Mouse (Mus musculus) embryonic facial prominence, embryonic 10.5 days (tissue): ENCODE data around the gene St6galnac3. TPM values are rescaled to one million over a fixed set of nuclear protein-coding genes. Genes with fewer than 3 reads are reported as not detected.

Source experiments
- DNase-seq: peaks from one replicate; pipeline ENCODE4 v3.0.0-alpha.2; 2017; ENCODE audit warnings: low spot score
- H3K27ac ChIP-seq: fragments of 300-500 bp; sonication (generic); replicated peaks from 2 replicates; pipeline ENCODE4 v1.5.1; 2016; ENCODE audit warnings: mild to moderate bottlenecking
- H3K27me3 ChIP-seq: fragments of 300-500 bp; sonication (generic); replicated peaks from 2 replicates; pipeline ENCODE4 v1.6.1; 2016; ENCODE audit warnings: low read depth, mild to moderate bottlenecking; ENCODE audit not compliant: poor library complexity, severe bottlenecking
- H3K36me3 ChIP-seq: fragments of 300-500 bp; sonication (generic); replicated peaks from 2 replicates; pipeline ENCODE4 v1.6.1; 2016; ENCODE audit warnings: mild to moderate bottlenecking, moderate library complexity
- H3K4me1 ChIP-seq: fragments of 300-500 bp; sonication (generic); 2 replicates; pipeline ENCODE4 v1.6.1; 2016
- H3K4me3 ChIP-seq: fragments of 300-500 bp; sonication (generic); 2 replicates; pipeline ENCODE4 v1.5.1; 2016; ENCODE audit warnings: mild to moderate bottlenecking, moderate library complexity
- H3K9me3 ChIP-seq: fragments of 300-500 bp; sonication (generic); 2 replicates; pipeline ENCODE4 v1.6.1; 2016; ENCODE audit warnings: mild to moderate bottlenecking
- WGBS: fragments of 180-500 bp; shearing (Covaris S2); methylation state at CpG from one replicate; pipeline ENCODE4 v1.1.7; 2016; 5-methylcytosine and 5-hydroxymethylcytosine counted together
- polyA plus RNA-seq: library from polyadenylated mRNA; unstranded; fragments of >200 nt; fragmentation: Nextera tagmentation; extraction: Ambion mirVana; gene quantifications from 2 replicates; pipeline ENCODE4 v1.2.1, GENCODE M21; 2016

St6galnac3 gene
- polyA plus RNA-seq, 1 experiment from 2014 or later, result 54.1 TPM

DNA sequence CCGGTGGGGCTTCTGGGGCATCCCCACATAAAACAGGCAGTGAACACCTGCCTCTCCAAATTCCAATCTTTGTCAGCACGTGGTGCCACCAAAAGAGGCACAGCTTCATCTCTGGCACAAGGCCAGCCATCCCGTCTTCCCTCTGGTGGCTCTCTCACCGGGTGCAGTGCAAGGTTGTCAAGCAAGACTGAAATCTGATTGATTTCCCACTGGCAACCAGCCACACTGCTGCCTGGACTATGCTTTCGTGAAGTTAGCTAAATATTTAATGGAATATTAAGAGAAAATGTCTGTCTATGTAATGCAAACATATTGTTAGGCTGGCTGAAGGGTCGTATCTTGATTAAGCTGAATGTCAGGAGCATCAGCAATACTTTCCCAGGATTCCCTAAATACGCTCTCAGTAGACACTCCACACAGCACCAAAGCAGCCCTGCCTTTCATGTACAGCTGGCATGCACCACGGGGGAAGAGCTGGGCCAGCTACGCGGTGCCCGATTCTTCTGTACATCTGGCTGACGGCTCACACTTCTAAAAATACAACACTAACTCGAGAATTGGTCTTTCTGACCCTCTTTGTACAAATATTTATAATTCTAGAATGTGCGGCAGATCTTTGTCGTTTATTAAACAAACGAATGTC is 442.7 kb downstream of the St6galnac3 start:
- Histone ChIP-seq H3K27me3 (0 out of 2 replicates have a peak, but pooled peaks cover 5% of the 10 kb centered on the region), H3K9me3 (no peaks in the 10 kb centered on the region), H3K4me1 (peaks cover 19% of the 10 kb centered on the region), H3K27ac (no peak overlapping the region), H3K4me3 (no peak overlapping the region), H3K36me3 (no peaks in the 10 kb centered on the region)
- no peak for DNase-seq
- WGBS, result 86% methylated on average over 16 of the region's 16 CpGs

DNA sequence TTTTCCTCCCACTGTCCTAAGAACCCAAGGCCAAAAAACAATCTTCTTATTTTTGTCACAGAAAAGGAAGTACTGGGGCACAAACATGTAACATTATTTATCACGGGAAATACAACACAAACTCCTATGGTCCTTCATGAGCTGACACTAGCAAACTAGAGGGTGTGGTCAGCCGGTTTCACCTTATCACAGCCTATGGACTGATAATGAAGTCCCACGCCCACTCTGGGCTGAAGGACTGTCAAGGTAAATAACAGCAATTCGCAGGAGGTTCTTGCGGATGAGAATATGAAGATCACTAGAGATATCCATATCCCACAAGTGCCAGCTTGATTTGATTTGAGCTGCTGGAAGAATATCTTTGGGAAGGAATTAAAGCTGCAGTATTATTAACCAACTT is 446.7 kb downstream of the St6galnac3 start:
- no peak for DNase-seq
- WGBS, result 86% methylated on average over 5 of the region's 5 CpGs
- Histone ChIP-seq H3K4me3 (no peak overlapping the region), H3K27me3 (0 out of 2 replicates have a peak, but pooled peaks cover 5% of the 10 kb centered on the region), H3K36me3 (peaks cover 10% of the 10 kb centered on the region; the same call in 1 of the 2 replicates), H3K27ac (no peak overlapping the region), H3K9me3 (peaks cover 12% of the 10 kb centered on the region; the same call in 1 of the 2 replicates), H3K4me1 (peaks cover 32% of the 10 kb centered on the region)

DNA sequence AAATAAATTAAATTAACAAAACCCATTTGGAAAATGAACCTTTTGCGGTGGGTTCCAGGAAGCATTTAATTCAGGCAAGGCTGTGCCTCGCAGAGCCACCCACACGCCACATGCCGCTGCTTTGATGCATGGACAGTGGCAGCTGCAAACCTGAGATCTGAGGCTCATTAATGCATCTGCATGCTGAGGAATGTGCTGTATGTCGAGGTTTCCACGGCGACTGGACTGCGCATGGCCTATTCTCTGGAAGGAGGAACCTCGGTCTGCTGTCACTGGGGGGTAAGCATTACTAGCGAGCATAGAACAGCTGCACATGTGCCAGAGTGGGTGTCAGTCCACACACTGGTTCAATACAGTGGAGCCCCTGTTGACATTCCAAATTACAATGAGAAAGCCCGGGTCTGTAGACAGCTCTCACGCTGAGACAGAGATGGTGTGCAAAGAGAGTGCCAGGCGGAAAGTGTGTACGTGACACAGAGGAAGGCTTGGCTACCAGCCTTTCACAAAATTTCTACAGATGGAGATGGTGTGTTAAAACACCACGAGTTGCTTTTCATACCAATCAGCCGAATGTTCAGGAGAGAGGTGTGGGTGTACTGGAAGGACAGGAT is 447.5 kb downstream of the St6galnac3 start:
- peak overlapping the region; percentile 48 for H3K27ac ChIP-seq
- peaks cover 15% of the 10 kb centered on the region; the same call in 1 of the 2 replicates for H3K9me3 ChIP-seq
- H3K4me3 ChIP-seq, result 0 out of 2 replicates have a peak overlapping the region, but pooled peaks have one; percentile 13
- H3K4me1 ChIP-seq, result peaks cover 32% of the 10 kb centered on the region
- H3K27me3 ChIP-seq, result 0 out of 2 replicates have a peak, but pooled peaks cover 5% of the 10 kb centered on the region
- peaks cover 11% of the 10 kb centered on the region; the same call in 1 of the 2 replicates for H3K36me3 ChIP-seq
- WGBS, result 35% methylated on average over 16 of the region's 16 CpGs
- DNase-seq, result peak; percentile 75

DNA sequence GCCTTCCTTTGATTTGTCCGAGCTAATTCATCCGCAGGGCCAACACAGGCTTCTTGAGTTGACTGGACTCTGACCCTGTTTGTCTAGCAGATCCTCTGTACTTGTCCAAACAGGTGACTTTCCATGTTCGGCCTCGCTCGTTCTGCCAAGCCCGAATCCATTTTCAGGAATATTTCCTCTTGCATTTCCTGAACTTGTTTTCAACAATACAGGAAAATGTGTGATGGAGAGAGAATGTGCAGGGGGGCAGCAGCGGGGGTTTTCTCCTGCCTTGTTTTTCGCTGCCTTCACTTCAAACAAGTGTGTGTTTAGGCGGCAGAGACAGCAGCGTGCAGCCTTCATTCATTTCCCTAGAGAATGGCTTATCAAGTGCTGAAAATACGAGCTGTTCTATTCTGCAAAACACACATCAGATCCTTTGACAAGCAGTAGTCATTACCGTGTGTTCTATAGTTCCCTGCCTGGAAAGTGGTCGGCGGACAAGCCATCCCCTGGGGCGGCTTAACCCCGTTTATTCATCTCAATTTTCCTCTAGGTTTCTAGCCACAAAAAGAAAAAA is 448.1 kb downstream of the St6galnac3 start:
- H3K27me3 ChIP-seq, result 0 out of 2 replicates have a peak, but pooled peaks cover 5% of the 10 kb centered on the region
- peaks cover 15% of the 10 kb centered on the region; the same call in 1 of the 2 replicates for H3K9me3 ChIP-seq
- H3K36me3 ChIP-seq, result peaks cover 11% of the 10 kb centered on the region; the same call in 1 of the 2 replicates
- no peak for DNase-seq
- H3K4me1 ChIP-seq, result peaks cover 32% of the 10 kb centered on the region
- H3K27ac ChIP-seq, result no peak overlapping the region
- 0 out of 2 replicates have a peak overlapping the region, but pooled peaks have one; percentile 13 for H3K4me3 ChIP-seq
- 46% methylated on average over 16 of the region's 16 CpGs for WGBS

DNA sequence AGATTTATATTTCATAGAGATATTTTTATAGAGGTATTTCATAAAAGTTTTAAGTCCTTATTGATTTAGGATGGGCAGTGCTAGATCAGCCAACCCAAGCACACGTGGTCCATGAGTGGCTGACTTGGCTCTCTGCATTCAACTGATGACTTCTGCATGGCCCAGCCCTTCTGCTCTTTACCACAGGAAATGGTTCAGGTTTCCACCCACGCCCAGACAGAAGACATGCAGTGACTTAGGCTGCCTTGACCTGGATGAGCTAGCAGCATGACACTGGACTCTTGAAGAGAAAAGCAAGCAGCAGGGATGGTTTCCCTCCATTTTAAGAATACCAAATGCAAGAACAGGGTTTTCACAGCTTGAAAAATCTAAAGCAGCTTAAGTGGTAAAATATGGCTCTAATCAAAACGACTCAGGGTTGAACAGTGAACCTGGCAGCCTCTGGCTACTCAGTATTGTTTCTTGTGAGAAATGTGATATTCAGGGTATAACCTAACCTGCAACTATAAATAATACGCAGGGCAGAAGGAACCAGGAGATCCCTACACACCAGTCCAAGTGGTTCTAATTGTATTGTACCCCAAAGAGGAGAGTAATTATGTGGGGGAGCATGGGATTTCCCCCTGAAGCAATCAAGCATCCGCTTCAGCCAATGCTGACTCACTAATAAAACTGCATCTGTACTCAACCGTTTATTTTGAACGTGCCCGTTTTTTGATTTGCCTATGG is 448.7 kb downstream of the St6galnac3 start:
- H3K27me3 ChIP-seq, result 0 out of 2 replicates have a peak, but pooled peaks cover 5% of the 10 kb centered on the region
- no peak for DNase-seq
- no peak overlapping the region for H3K4me3 ChIP-seq
- peaks cover 15% of the 10 kb centered on the region; the same call in 1 of the 2 replicates for H3K9me3 ChIP-seq
- WGBS, result 62% methylated on average over 8 of the region's 8 CpGs
- peaks cover 11% of the 10 kb centered on the region; the same call in 1 of the 2 replicates for H3K36me3 ChIP-seq
- H3K4me1 ChIP-seq, result peaks cover 32% of the 10 kb centered on the region
- H3K27ac ChIP-seq, result no peak overlapping the region

DNA sequence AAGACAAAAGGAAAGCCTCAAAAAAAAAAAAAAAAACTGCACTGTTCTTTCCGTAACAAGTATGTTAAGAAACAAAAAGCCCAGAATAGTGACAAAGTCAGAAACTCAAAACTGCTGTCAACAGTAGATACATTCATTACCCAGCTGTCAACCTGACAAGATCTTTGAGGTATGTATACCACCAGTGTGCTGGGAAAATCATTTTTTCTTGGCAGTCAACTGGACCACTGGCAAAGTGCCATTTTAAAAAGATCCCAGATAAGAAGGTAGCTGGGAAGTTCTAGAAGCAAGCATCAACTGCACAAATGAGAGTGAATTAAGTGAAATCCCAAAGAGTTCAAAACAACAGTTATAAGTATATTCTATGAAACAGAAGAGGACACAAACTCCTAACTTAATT is 452.7 kb downstream of the St6galnac3 start:
- peaks cover 11% of the 10 kb centered on the region; the same call in 1 of the 2 replicates for H3K36me3 ChIP-seq
- 90% methylated on average over 1 of the region's 1 CpGs for WGBS
- H3K27ac ChIP-seq, result no peak overlapping the region
- no peak overlapping the region for H3K4me3 ChIP-seq
- no peaks in the 10 kb centered on the region for H3K27me3 ChIP-seq
- H3K4me1 ChIP-seq, result peaks cover 13% of the 10 kb centered on the region
- DNase-seq, result no peak
- H3K9me3 ChIP-seq, result peaks cover 15% of the 10 kb centered on the region; the same call in 1 of the 2 replicates

DNA sequence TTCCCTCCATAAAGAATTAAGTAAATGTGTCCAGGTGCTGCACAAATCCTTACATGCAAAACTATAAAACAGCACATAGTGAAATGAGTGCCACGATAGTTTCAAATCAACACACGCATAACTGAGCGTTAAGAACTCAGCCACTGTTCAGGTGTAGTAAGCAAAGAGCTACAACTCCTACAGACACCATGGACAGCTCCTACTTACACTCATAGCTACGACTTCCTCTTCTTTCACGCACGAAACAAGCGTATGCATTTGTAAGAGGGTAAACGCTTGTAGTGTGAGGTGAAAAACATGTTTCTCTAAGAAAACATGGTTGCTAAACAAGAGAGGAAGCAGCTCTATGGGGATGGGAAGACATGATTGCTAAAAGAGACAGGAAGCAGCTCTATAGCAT is 457.6 kb downstream of the St6galnac3 start:
- H3K36me3 ChIP-seq, result no peaks in the 10 kb centered on the region
- peaks cover 5% of the 10 kb centered on the region for H3K4me1 ChIP-seq
- DNase-seq, result no peak
- H3K4me3 ChIP-seq, result no peak overlapping the region
- no peaks in the 10 kb centered on the region for H3K27me3 ChIP-seq
- H3K27ac ChIP-seq, result no peak overlapping the region
- WGBS, result 71% methylated on average over 8 of the region's 8 CpGs
- no peaks in the 10 kb centered on the region for H3K9me3 ChIP-seq

DNA sequence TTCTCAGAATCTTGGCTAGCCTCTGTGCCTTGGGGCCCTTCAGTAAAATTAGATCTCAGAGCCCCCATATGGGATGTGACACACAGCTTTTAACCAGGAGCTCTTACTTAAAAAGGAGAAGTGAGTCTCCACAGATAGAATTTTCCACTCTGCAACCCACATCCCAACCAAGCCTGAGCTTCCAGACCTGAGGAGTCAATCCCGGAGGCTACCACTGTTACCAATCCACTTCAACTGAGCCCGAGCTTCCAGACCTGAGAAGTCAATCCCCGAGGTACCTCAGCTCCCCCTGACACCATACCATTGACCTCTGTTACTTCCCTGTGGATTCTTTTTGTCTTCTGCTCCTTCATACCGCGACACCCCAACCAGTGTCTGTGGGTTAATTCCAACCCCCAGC is 463.0 kb downstream of the St6galnac3 start:
- Histone ChIP-seq H3K4me1 (peaks cover 36% of the 10 kb centered on the region), H3K27ac (no peak overlapping the region), H3K36me3 (no peaks in the 10 kb centered on the region), H3K9me3 (no peaks in the 10 kb centered on the region), H3K27me3 (no peaks in the 10 kb centered on the region), H3K4me3 (no peak overlapping the region)
- WGBS, result 82% methylated on average over 5 of the region's 5 CpGs
- no peak for DNase-seq

DNA sequence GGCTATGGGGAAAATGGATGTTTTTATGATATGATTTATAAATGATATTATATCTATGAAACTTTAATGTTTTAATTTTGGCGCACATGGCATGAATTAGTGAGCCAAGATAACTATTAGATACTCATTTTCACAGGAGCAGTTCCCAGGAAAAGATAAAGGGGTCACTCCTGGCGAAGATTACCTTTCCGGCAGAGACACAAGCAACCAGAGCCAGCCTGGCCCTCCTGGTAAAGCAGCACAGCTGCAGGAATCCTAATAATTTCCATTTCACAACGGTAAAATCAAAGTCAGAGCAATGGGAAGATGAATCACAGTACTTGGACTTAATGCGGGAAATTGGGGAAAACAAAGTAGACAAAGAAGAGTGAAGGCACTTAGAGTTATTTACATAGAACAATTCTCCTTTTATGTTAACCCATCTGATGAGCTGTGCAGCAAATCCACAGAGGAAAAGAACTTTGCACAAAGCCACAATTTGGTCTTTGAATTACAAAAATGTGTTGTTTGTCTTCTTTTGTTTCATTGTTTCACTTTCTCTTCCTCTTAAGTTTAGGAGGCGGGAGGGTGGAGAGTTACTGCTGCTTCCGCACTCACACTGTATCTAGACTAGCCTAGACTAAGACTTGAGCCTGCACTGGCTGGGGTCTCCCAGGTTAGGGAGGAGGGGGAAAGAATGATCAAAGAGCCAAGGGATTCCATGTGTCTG is 464.6 kb downstream of the St6galnac3 start:
- no peak overlapping the region for H3K27ac ChIP-seq
- H3K4me1 ChIP-seq, result peaks cover 36% of the 10 kb centered on the region
- H3K4me3 ChIP-seq, result no peak overlapping the region
- no peaks in the 10 kb centered on the region for H3K36me3 ChIP-seq
- no peak for DNase-seq
- no peaks in the 10 kb centered on the region for H3K9me3 ChIP-seq
- H3K27me3 ChIP-seq, result no peaks in the 10 kb centered on the region
- WGBS, result 62% methylated on average over 7 of the region's 7 CpGs

DNA sequence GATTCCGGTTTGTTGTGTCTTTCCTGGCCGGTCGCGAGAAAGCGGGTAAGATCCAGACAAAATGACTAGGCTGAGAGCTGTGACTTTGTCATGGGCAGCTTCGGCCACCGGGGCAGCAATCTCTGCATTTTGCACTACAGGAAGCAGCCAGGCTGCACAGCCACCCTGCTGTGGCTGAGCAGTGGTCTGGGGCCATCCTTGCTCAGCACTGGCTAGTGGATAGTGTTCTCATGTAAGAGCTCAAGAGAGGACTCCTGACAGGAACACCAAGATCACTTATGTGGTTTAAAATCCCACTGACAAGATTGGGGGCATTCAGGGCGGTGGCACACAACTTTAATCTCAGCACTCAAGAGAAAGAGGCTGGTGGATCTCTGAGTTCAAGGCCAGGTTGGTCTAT is 469.1 kb downstream of the St6galnac3 start:
- H3K9me3 ChIP-seq, result no peaks in the 10 kb centered on the region
- no peak for DNase-seq
- H3K27me3 ChIP-seq, result no peaks in the 10 kb centered on the region
- 86% methylated on average over 8 of the region's 8 CpGs for WGBS
- H3K36me3 ChIP-seq, result no peaks in the 10 kb centered on the region
- no peak overlapping the region for H3K4me3 ChIP-seq
- no peak overlapping the region for H3K27ac ChIP-seq
- H3K4me1 ChIP-seq, result peaks cover 18% of the 10 kb centered on the region

DNA sequence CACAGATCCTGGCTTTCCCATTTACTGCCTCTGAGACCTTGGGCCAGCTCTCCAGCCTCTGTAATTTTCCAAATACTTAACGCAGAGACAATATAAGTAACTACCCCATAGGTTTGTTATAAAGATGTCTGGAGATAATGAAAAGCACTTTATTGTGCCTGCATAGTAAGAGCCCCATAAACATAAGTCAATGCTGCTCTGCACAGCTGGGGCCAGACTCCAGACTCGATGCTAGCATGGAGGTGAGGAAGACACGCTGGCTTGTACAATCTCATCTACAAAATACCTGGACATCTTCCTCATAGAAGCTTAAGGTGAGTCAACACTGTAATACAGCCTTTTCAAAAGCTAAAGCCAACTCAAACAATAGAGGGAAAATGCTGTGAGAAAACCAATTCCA is 473.3 kb downstream of the St6galnac3 start:
- H3K9me3 ChIP-seq, result no peaks in the 10 kb centered on the region
- H3K27ac ChIP-seq, result no peak overlapping the region
- no peaks in the 10 kb centered on the region for H3K27me3 ChIP-seq
- WGBS, result 94% methylated on average over 3 of the region's 3 CpGs
- H3K4me1 ChIP-seq, result peaks cover 19% of the 10 kb centered on the region; the same call in 1 of the 2 replicates
- H3K4me3 ChIP-seq, result no peak overlapping the region
- no peaks in the 10 kb centered on the region for H3K36me3 ChIP-seq
- DNase-seq, result no peak
